In genomic region chr1:42261800-42262199, GRCm38 (mm10) we compare ENCODE assay signal across 8 mouse cellular contexts.
DNase-seq lines count a peak whose midpoint lies in the region; ATAC-seq and TF ChIP-seq lines count a peak whose summit lies in the region.

No protein-coding gene starts in this region.

- no peaks in the 10 kb centered on the region for H3K4me1 ChIP-seq in lung, embryonic 14.5 days (ENCODE audit: insufficient read depth)
- H3K4me1 ChIP-seq in forebrain, embryonic 16.5 days (replicated peaks; ENCODE audit: control insufficient read depth, insufficient read depth, low read length) = peaks cover 45% of the 10 kb centered on the region
- peaks cover 48% of the 10 kb centered on the region for H3K4me1 ChIP-seq in limb, embryonic 10.5 days
- no peaks in the 10 kb centered on the region for H3K4me1 ChIP-seq in stomach, embryonic 14.5 days (ENCODE audit: control insufficient read depth, insufficient read depth, low read length)

- 12% methylated on average over 13 of the region's 13 CpGs for WGBS in lung, embryonic 14.5 days
- 3% methylated on average over 13 of the region's 13 CpGs for WGBS in forebrain, embryonic 16.5 days
- WGBS in limb, embryonic 10.5 days = 12% methylated on average over 13 of the region's 13 CpGs
- 15% methylated on average over 13 of the region's 13 CpGs for WGBS in stomach, embryonic 14.5 days

- H3K27me3 ChIP-seq in lung, embryonic 14.5 days (ENCODE audit: insufficient read depth, low read length) = no peaks in the 10 kb centered on the region
- H3K27me3 ChIP-seq in forebrain, embryonic 16.5 days (replicated peaks; ENCODE audit: control insufficient read depth, insufficient read depth, low read length) = no peaks in the 10 kb centered on the region
- H3K27me3 ChIP-seq in limb, embryonic 10.5 days (ENCODE audit: low read depth, poor library complexity, severe bottlenecking) = no peaks in the 10 kb centered on the region
- no peaks in the 10 kb centered on the region for H3K27me3 ChIP-seq in stomach, embryonic 14.5 days (ENCODE audit: control insufficient read depth, insufficient read depth, low read length)

- no peak overlapping the region for H3K4me3 ChIP-seq in lung, embryonic 14.5 days (ENCODE audit: low read depth, low read length)
- H3K4me3 ChIP-seq in forebrain, embryonic 16.5 days (replicated peaks; ENCODE audit: low read length) = peak overlapping the region; percentile 46
- H3K4me3 ChIP-seq in limb, embryonic 10.5 days = peak overlapping the region; percentile 37
- no peak overlapping the region for H3K4me3 ChIP-seq in stomach, embryonic 14.5 days (ENCODE audit: low read depth, low read length)

- TF ChIP-seq CTCF in lung, embryonic 14.5 days (IDR thresholded peaks at IDR 0.05; ENCODE audit: low read depth) = no peak

- peak overlapping the region; percentile 23 for H3K9ac ChIP-seq in lung, embryonic 14.5 days
- H3K9ac ChIP-seq in forebrain, embryonic 16.5 days (replicated peaks; ENCODE audit: low read depth, low read length) = peak overlapping the region; percentile 80
- no peak overlapping the region for H3K9ac ChIP-seq in stomach, embryonic 14.5 days (replicated peaks; ENCODE audit: low read depth, low read length)

- H3K4me2 ChIP-seq in lung, embryonic 14.5 days = peak overlapping the region; percentile 53
- H3K4me2 ChIP-seq in forebrain, embryonic 16.5 days (ENCODE audit: low read length) = peak overlapping the region; percentile 71
- H3K4me2 ChIP-seq in stomach, embryonic 14.5 days (replicated peaks; ENCODE audit: low read depth, low read length) = peak overlapping the region; percentile 1; the same call in 1 of the 2 replicates

- no peaks in the 10 kb centered on the region for H3K9me3 ChIP-seq in lung, embryonic 14.5 days (ENCODE audit: low read depth, low read length)
- no peaks in the 10 kb centered on the region for H3K9me3 ChIP-seq in forebrain, embryonic 16.5 days (ENCODE audit: control insufficient read depth, low read length)
- no peaks in the 10 kb centered on the region for H3K9me3 ChIP-seq in limb, embryonic 10.5 days (replicated peaks)
- no peaks in the 10 kb centered on the region for H3K9me3 ChIP-seq in stomach, embryonic 14.5 days (ENCODE audit: control insufficient read depth, low read depth, low read length)

- ATAC-seq in lung, embryonic 14.5 days (ENCODE audit: insufficient read depth) = no peak
- no peak for ATAC-seq in forebrain, embryonic 16.5 days
- no peak for ATAC-seq in stomach, embryonic 14.5 days (ENCODE audit: insufficient number of reproducible peaks, insufficient read depth, low FRiP score, low read depth)

- intact Hi-C loops in gastrocnemius, postnatal 14 days (cut with DNase I; ENCODE audit: low total_unique reads) = no loop called here

- H3K36me3 ChIP-seq in lung, embryonic 14.5 days (ENCODE audit: insufficient read depth) = no peaks in the 10 kb centered on the region
- H3K36me3 ChIP-seq in forebrain, embryonic 16.5 days (ENCODE audit: control insufficient read depth, insufficient read depth) = no peaks in the 10 kb centered on the region
- H3K36me3 ChIP-seq in limb, embryonic 10.5 days = no peaks in the 10 kb centered on the region
- no peaks in the 10 kb centered on the region for H3K36me3 ChIP-seq in stomach, embryonic 14.5 days (ENCODE audit: control insufficient read depth, insufficient read depth, low read length)

- H3K27ac ChIP-seq in lung, embryonic 14.5 days (ENCODE audit: low read depth) = no peak overlapping the region
- peak overlapping the region; percentile 98 for H3K27ac ChIP-seq in forebrain, embryonic 16.5 days (ENCODE audit: low read length)
- peak overlapping the region; percentile 82 for H3K27ac ChIP-seq in limb, embryonic 10.5 days
- no peak overlapping the region for H3K27ac ChIP-seq in stomach, embryonic 14.5 days (ENCODE audit: low read length)

- peak; percentile 24 for DNase-seq in lung, embryonic 14.5 days
- no peak for DNase-seq in lung, postnatal 10 days
- DNase-seq in limb, embryonic 10.5 days (ENCODE audit: low spot score) = peak; percentile 55
- DNase-seq in gastrocnemius, postnatal 14 days = no peak
- DNase-seq in natural killer cell, adult 2 months (ENCODE audit: low spot score in 2 of 2) = no peak
- no peak for DNase-seq in lung, postnatal 14 days

Comparison
In these comparisons a context has a peak if more than half of its experiments do, and no peak if none do; other contexts are left out.
1. DNase-seq: peak in lung, embryonic 14.5 days (single experiment) and limb, embryonic 10.5 days (single experiment); none in lung, postnatal 10 days (single experiment), gastrocnemius, postnatal 14 days (single experiment), natural killer cell, adult 2 months (0 of 2) and lung, postnatal 14 days (single experiment).
2. H3K27ac ChIP-seq: peak in forebrain, embryonic 16.5 days (single experiment) and limb, embryonic 10.5 days (single experiment); none in lung, embryonic 14.5 days (single experiment) and stomach, embryonic 14.5 days (single experiment).
3. H3K4me2 ChIP-seq: peak in every context shown above with its lines; median percentile 71 in forebrain, embryonic 16.5 days; 53 in lung, embryonic 14.5 days; 1 in stomach, embryonic 14.5 days.
4. H3K4me3 ChIP-seq: peak in forebrain, embryonic 16.5 days (single experiment) and limb, embryonic 10.5 days (single experiment); none in lung, embryonic 14.5 days (single experiment) and stomach, embryonic 14.5 days (single experiment).